Mouse (Mus musculus) forebrain, embryonic 10.5 days (tissue): ENCODE measurements around the gene Zfp36l2. TPM values are rescaled to one million over a fixed set of nuclear protein-coding genes. Genes with fewer than 3 reads are reported as not detected.

Source experiments
- DNase-seq: peaks from one replicate; pipeline ENCODE4 v3.0.0-alpha.2; 2017; ENCODE audit warnings: low spot score; ENCODE audit errors: extremely low spot score
- H3K27ac ChIP-seq: fragments of 300-500 bp; sonication (generic); 2 replicates; pipeline ENCODE4 v1.5.1; 2016; ENCODE audit warnings: mild to moderate bottlenecking
- H3K27me3 ChIP-seq: fragments of 300-500 bp; sonication (generic); 2 replicates; pipeline ENCODE4 v1.6.1; 2016; ENCODE audit warnings: mild to moderate bottlenecking; ENCODE audit not compliant: poor library complexity, severe bottlenecking
- H3K36me3 ChIP-seq: fragments of 300-500 bp; sonication (generic); replicated peaks from 2 replicates; pipeline ENCODE4 v1.6.1; 2016; ENCODE audit warnings: mild to moderate bottlenecking, moderate library complexity
- H3K4me1 ChIP-seq: fragments of 300-500 bp; sonication (generic); 2 replicates; pipeline ENCODE4 v1.6.1; 2016
- H3K4me3 ChIP-seq: fragments of 300-500 bp; sonication (generic); 2 replicates; pipeline ENCODE4 v1.5.1; 2016; ENCODE audit warnings: mild to moderate bottlenecking, moderate library complexity
- H3K9me3 ChIP-seq: fragments of 300-500 bp; sonication (generic); 2 replicates; pipeline ENCODE4 v1.6.1; 2016; ENCODE audit warnings: mild to moderate bottlenecking, moderate library complexity
- WGBS: fragments of 180-500 bp; shearing (Covaris S2); methylation state at CpG from one replicate; pipeline ENCODE4 v1.1.7; 2016; 5-methylcytosine and 5-hydroxymethylcytosine counted together
- polyA plus RNA-seq: library from polyadenylated mRNA; unstranded; fragments of >200 nt; fragmentation: Nextera tagmentation; extraction: Ambion mirVana; gene quantifications from 2 replicates; pipeline ENCODE4 v1.2.1, GENCODE M21; 2016

The Zfp36l2 gene
- polyA plus RNA-seq, 1 experiment from 2014 or later = 8.9 TPM

- 88% methylated on average over 6 of the region's 6 CpGs for WGBS
- Histone ChIP-seq H3K4me3 (no peak overlapping the region), H3K36me3 (peaks cover 46% of the 10 kb centered on the region), H3K4me1 (no peaks in the 10 kb centered on the region), H3K27me3 (no peaks in the 10 kb centered on the region), H3K27ac (no peak overlapping the region), H3K9me3 (no peaks in the 10 kb centered on the region)
- no peak for DNase-seq
Observed at GRCm38 (mm10) chr17:84215264-84215960, 27.7 kb upstream of the Zfp36l2 start.

GRCm38 (mm10) chr17:84213464-84213863, 25.7 kb upstream of the Zfp36l2 start:
- 0 out of 2 replicates have a peak, but pooled peaks cover 4% of the 10 kb centered on the region for H3K4me1 ChIP-seq
- H3K36me3 ChIP-seq = peaks cover 29% of the 10 kb centered on the region
- no peaks in the 10 kb centered on the region for H3K9me3 ChIP-seq
- H3K4me3 ChIP-seq = no peak overlapping the region
- H3K27ac ChIP-seq = no peak overlapping the region
- no peaks in the 10 kb centered on the region for H3K27me3 ChIP-seq
- 91% methylated on average over 3 of the region's 3 CpGs for WGBS
- no peak for DNase-seq

GRCm38 (mm10) chr17:84207611-84208010, 19.9 kb upstream of the Zfp36l2 start:
- H3K4me3 ChIP-seq = no peak overlapping the region
- peaks cover 18% of the 10 kb centered on the region for H3K4me1 ChIP-seq
- DNase-seq = no peak
- H3K9me3 ChIP-seq = no peaks in the 10 kb centered on the region
- 89% methylated on average over 3 of the region's 3 CpGs for WGBS
- peaks cover 22% of the 10 kb centered on the region for H3K36me3 ChIP-seq
- no peaks in the 10 kb centered on the region for H3K27me3 ChIP-seq
- H3K27ac ChIP-seq = no peak overlapping the region

- no peak for DNase-seq
- H3K9me3 ChIP-seq = no peaks in the 10 kb centered on the region
- H3K4me3 ChIP-seq = no peak overlapping the region
- H3K27ac ChIP-seq = no peak overlapping the region
- H3K27me3 ChIP-seq = no peaks in the 10 kb centered on the region
- WGBS = 93% methylated on average over 3 of the region's 3 CpGs
- peaks cover 18% of the 10 kb centered on the region for H3K4me1 ChIP-seq
- peaks cover 18% of the 10 kb centered on the region for H3K36me3 ChIP-seq
Observed at GRCm38 (mm10) chr17:84206239-84206638, 18.5 kb upstream of the Zfp36l2 start.

GRCm38 (mm10) chr17:84204962-84205361, 17.2 kb upstream of the Zfp36l2 start:
- Histone ChIP-seq H3K27me3 (no peaks in the 10 kb centered on the region), H3K36me3 (peaks cover 21% of the 10 kb centered on the region), H3K9me3 (no peaks in the 10 kb centered on the region), H3K27ac (no peak overlapping the region), H3K4me1 (peaks cover 18% of the 10 kb centered on the region), H3K4me3 (no peak overlapping the region)
- no peak for DNase-seq
- 77% methylated on average over 5 of the region's 5 CpGs for WGBS

DNA sequence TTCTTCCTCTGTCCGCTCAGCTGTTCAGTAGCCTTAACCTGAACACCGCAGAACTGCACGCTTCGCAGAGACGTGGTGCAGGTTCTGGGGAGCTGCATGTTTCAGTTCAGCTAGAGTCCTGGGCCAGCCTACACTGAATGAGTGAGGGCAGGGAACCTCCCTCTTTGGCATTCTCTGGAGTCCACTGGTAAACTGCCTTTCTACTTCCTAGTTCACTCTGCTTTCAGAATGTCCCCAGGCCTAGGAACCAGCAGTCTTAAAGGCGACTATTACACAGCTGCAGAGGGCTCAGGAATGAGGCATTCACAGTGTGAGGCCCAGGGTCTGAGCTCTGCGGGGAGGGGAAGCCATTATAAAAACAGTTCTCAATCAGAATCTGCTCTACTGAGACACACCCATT, 15.6 kb upstream of the Zfp36l2 start:
- DNase-seq = no peak
- no peaks in the 10 kb centered on the region for H3K27me3 ChIP-seq
- H3K4me3 ChIP-seq = no peak overlapping the region
- peaks cover 26% of the 10 kb centered on the region for H3K36me3 ChIP-seq
- H3K9me3 ChIP-seq = no peaks in the 10 kb centered on the region
- H3K4me1 ChIP-seq = peaks cover 16% of the 10 kb centered on the region
- H3K27ac ChIP-seq = peak overlapping the region; percentile 69
- 57% methylated on average over 7 of the region's 7 CpGs for WGBS

- peaks cover 29% of the 10 kb centered on the region for H3K4me1 ChIP-seq
- peaks cover 20% of the 10 kb centered on the region for H3K36me3 ChIP-seq
- 95% methylated on average over 5 of the region's 5 CpGs for WGBS
- no peaks in the 10 kb centered on the region for H3K9me3 ChIP-seq
- no peak overlapping the region for H3K27ac ChIP-seq
- no peak for DNase-seq
- no peak overlapping the region for H3K4me3 ChIP-seq
- H3K27me3 ChIP-seq = no peaks in the 10 kb centered on the region
Observed at GRCm38 (mm10) chr17:84201183-84201582, 13.4 kb upstream of the Zfp36l2 start.

DNA sequence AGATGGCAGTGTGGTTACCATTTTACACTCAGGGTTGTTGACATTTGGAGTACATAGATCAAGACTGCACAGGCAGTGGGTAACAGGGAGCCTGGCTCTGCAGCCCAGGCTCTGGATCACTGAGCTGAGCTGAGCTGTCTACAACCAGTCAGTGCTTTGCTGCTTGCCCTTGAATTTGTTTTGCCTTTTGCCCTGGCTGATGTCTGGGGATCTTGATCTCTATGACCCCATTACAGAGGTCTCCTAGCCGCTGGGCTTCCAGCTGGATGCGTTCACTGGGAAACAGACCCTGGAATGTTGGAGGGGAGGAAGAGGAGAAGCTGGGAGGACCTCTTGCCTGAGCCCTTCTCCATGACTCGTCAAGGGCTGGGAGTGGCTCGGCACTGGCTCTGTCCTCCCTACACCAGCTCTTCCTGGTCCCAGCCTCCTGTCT, 10.2 kb upstream of the Zfp36l2 start:
- DNase-seq = no peak
- Histone ChIP-seq H3K27ac (peak overlapping the region; percentile 56), H3K9me3 (no peaks in the 10 kb centered on the region), H3K36me3 (peaks cover 17% of the 10 kb centered on the region), H3K4me3 (no peak overlapping the region), H3K4me1 (peaks cover 22% of the 10 kb centered on the region), H3K27me3 (no peaks in the 10 kb centered on the region)
- 57% methylated on average over 4 of the region's 4 CpGs for WGBS

- Histone ChIP-seq H3K27ac (no peak overlapping the region), H3K9me3 (no peaks in the 10 kb centered on the region), H3K4me1 (peaks cover 21% of the 10 kb centered on the region), H3K27me3 (no peaks in the 10 kb centered on the region), H3K36me3 (peaks cover 33% of the 10 kb centered on the region), H3K4me3 (no peak overlapping the region)
- no peak for DNase-seq
Observed at GRCm38 (mm10) chr17:84196329-84196728, 8.6 kb upstream of the Zfp36l2 start.

GRCm38 (mm10) chr17:84195835-84196234, 8.1 kb upstream of the Zfp36l2 start:
- Histone ChIP-seq H3K4me1 (peaks cover 21% of the 10 kb centered on the region), H3K27ac (no peak overlapping the region), H3K4me3 (no peak overlapping the region), H3K27me3 (no peaks in the 10 kb centered on the region), H3K36me3 (peaks cover 30% of the 10 kb centered on the region), H3K9me3 (no peaks in the 10 kb centered on the region)
- 89% methylated on average over 3 of the region's 3 CpGs for WGBS
- no peak for DNase-seq

DNA sequence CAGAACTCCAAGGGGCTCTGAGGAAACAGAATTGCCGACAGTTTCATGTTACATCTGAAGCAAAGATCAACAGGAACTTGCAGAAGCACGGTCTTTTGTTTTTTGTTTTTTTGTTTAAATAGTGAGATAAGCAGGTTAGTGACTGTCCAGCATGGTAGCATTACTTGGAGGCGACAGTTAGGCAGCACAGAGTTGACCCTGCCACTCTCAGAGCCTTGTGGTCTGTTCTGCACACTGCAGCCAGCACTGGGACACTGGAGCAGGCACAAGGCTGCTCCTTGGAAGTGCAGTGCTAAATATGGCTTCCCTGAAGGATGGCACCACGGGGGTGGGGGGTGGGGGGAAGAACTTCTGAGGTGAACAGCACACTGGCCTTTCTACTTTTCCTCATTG, 7.3 kb upstream of the Zfp36l2 start:
- Histone ChIP-seq H3K4me1 (peaks cover 29% of the 10 kb centered on the region), H3K4me3 (no peak overlapping the region), H3K36me3 (peaks cover 26% of the 10 kb centered on the region), H3K27me3 (peaks cover 4% of the 10 kb centered on the region; the same call in 1 of the 2 replicates), H3K27ac (peak overlapping the region; percentile 51; the same call in 1 of the 2 replicates), H3K9me3 (no peaks in the 10 kb centered on the region)
- 68% methylated on average over 4 of the region's 4 CpGs for WGBS
- DNase-seq = no peak

GRCm38 (mm10) chr17:84194282-84195002, 6.7 kb upstream of the Zfp36l2 start:
- 0 out of 2 replicates have a peak overlapping the region, but pooled peaks have one; percentile 35 for H3K27ac ChIP-seq
- H3K4me3 ChIP-seq = no peak overlapping the region
- peaks cover 35% of the 10 kb centered on the region for H3K4me1 ChIP-seq
- DNase-seq = no peak
- peaks cover 21% of the 10 kb centered on the region for H3K36me3 ChIP-seq
- 84% methylated on average over 4 of the region's 4 CpGs for WGBS
- no peaks in the 10 kb centered on the region for H3K9me3 ChIP-seq
- peaks cover 9% of the 10 kb centered on the region for H3K27me3 ChIP-seq

DNA sequence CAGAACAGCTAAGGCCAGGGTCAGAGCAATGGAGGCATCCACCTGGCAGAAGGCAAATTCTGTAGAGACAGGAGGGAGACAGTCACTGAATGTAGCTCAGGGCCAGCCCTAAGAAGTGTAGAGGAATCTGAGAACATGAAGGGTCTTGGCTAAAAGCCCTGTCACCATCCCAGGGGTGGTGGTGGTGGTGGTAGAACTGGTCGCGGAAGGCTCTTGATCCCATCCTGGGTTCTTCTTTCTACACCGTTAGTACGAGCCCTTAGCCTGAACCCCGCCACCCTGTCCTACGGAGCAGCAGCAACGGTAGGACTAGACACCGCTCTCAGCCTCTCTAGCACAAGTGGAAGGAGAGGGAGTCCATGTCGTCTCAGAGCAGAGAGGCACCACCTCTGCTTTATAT, 5.7 kb upstream of the Zfp36l2 start:
- no peak for DNase-seq
- H3K36me3 ChIP-seq = peaks cover 21% of the 10 kb centered on the region
- no peak overlapping the region for H3K4me3 ChIP-seq
- H3K9me3 ChIP-seq = no peaks in the 10 kb centered on the region
- WGBS = 93% methylated on average over 9 of the region's 9 CpGs
- peaks cover 44% of the 10 kb centered on the region for H3K4me1 ChIP-seq
- no peak overlapping the region for H3K27ac ChIP-seq
- peaks cover 10% of the 10 kb centered on the region for H3K27me3 ChIP-seq
